Mouse (Mus musculus) limb, embryonic 14.5 days (tissue): ENCODE results near the gene Zfp110. TPM values are rescaled to one million over a fixed set of nuclear protein-coding genes. Genes with fewer than 3 reads are reported as not detected.

ENCODE experiments used
- ATAC-seq: fragments of 200-750 bp; cut with Nextera tagmentation; 2 replicates; pipeline ENCODE4 v1.8.0; 2017; ENCODE audit warnings: low read depth, moderate number of reproducible peaks, moderate TSS enrichment; ENCODE audit not compliant: low FRiP score
- DNase-seq: peaks from one replicate; pipeline ENCODE4 v3.0.0-alpha.2; 2015; ENCODE audit warnings: low spot score
- H3K27ac ChIP-seq: fragments of 300-500 bp; sonication (generic); replicated peaks from 2 replicates; pipeline ENCODE4 v1.5.1; 2014; ENCODE audit warnings: low read depth, mild to moderate bottlenecking, low read length, moderate library complexity, mixed read lengths
- H3K27me3 ChIP-seq: fragments of 300-500 bp; sonication (generic); 2 replicates; pipeline ENCODE4 v1.6.1; 2014; ENCODE audit warnings: low read length, mixed read lengths; ENCODE audit not compliant: control insufficient read depth, insufficient read depth
- H3K36me3 ChIP-seq: fragments of 300-500 bp; sonication (generic); 2 replicates; pipeline ENCODE4 v1.6.1; 2014; ENCODE audit warnings: mild to moderate bottlenecking, low read length, moderate library complexity, mixed read lengths; ENCODE audit not compliant: control insufficient read depth, insufficient read depth
- H3K4me1 ChIP-seq: fragments of 300-500 bp; sonication (generic); 2 replicates; pipeline ENCODE4 v1.6.1; 2014; ENCODE audit warnings: antibody characterized with exemption, low read length, mixed read lengths; ENCODE audit not compliant: control insufficient read depth, insufficient read depth
- H3K4me2 ChIP-seq: fragments of 300-500 bp; sonication (generic); replicated peaks from 2 replicates; pipeline ENCODE4 v1.6.1; 2014; ENCODE audit warnings: low read depth, mild to moderate bottlenecking, low read length, moderate library complexity; ENCODE audit not compliant: severe bottlenecking
- H3K4me3 ChIP-seq: fragments of 300-500 bp; sonication (generic); replicated peaks from 2 replicates; pipeline ENCODE4 v1.5.1; 2014; ENCODE audit warnings: low read length
- H3K9ac ChIP-seq: fragments of 300-500 bp; sonication (generic); 2 replicates; pipeline ENCODE4 v1.6.1; 2014; ENCODE audit warnings: mild to moderate bottlenecking, low read depth, low read length, moderate library complexity; ENCODE audit not compliant: severe bottlenecking
- H3K9me3 ChIP-seq: fragments of 300-500 bp; sonication (generic); 2 replicates; pipeline ENCODE4 v1.6.1; 2016; ENCODE audit warnings: low read length; ENCODE audit not compliant: control insufficient read depth
- POLR2A ChIP-seq: fragments of 200-500 bp; IDR thresholded peaks from 2 replicates; pipeline ENCODE4 v1.8.0; 2012; ENCODE audit warnings: inconsistent platforms, mild to moderate bottlenecking, moderate library complexity, borderline replicate concordance; ENCODE audit not compliant: insufficient read depth, insufficient read length; ENCODE audit errors: extremely low read depth
- WGBS: fragments of 180-500 bp; shearing (Covaris S2); extraction: QIAGEN DNeasy Blood & Tissue Kit; methylation state at CpG from one replicate; pipeline ENCODE4 v1.1.7; 2014; 5-methylcytosine and 5-hydroxymethylcytosine counted together
- polyA plus RNA-seq, 2 experiments: library from polyadenylated mRNA; depleted of rRNA in 1 of 2; stranded (reverse) in 1 of 2; unstranded in 1 of 2; fragments of >200 nt; fragmentation: Nextera tagmentation in 1 of 2; extraction: Ambion mirVana in 1 of 2; gene quantifications; 2 replicates each; pipeline versions ENCODE4 v1.2.1 to v1.2.3; 2012 to 2014

Zfp110 gene
- polyA plus RNA-seq, 2 experiments: 14.4 to 32.5 TPM

GRCm38 (mm10) chr7:12880911-12881660, 46.5 kb downstream of the Zfp110 start, which contains the start of gene Zfp128:
Gene Zfp128 (plus strand): TSS chr7:12881177.
- TF ChIP-seq POLR2A: peak; percentile 90; the same call in 1 of the 2 replicates
- no peaks in the 10 kb centered on the region for H3K27me3 ChIP-seq
- H3K27ac ChIP-seq: 0 out of 2 replicates have a peak within 1 kb of the TSS, but pooled peaks have one; percentile 33
- DNase-seq (peak; percentile 97), ATAC-seq (peak; percentile 100)
- peak within 1 kb of the TSS; percentile 89 for H3K4me2 ChIP-seq
- H3K9me3 ChIP-seq: no peaks in the 10 kb centered on the region
- peak within 1 kb of the TSS; percentile 79 for H3K4me3 ChIP-seq
- 4% methylated on average over 35 of the region's 35 CpGs for WGBS
- peaks cover 19% of the 10 kb centered on the region for H3K36me3 ChIP-seq
- peaks cover 10% of the 10 kb centered on the region for H3K4me1 ChIP-seq
- peak within 1 kb of the TSS; percentile 87 for H3K9ac ChIP-seq

DNA sequence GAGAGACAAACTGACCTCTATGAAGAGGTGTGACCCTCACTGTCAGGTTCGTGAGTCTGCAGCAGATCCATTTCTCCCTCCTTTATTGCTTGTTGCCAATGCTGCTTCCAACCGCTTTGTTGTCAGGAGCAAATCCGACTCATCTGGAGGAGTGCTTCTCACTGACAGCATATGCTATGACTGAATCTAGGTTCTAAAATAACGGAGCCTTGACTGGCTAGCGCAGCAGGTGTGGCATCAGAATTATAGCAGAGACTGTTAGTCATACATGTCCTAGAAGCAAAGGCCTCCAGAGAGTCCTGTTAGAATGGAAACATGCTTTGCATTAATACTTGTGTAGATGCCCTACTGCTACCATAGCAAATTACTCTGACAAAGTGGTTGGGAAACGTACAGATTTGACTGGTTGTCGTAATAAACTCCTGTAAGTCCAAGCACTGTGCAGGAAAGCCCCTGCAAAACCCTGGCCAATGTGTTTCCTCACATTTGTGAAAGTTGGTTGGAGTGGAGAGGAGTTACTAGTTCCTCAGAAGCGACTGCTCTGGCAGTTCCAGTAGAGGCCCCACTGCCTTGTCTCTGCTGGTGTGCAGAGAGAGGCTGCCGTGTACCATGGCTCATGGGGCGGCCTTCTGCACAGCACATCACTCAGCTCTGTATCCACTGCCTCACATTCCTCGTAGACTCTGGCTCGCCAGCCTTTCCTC, 52.2 kb downstream of the Zfp110 start:
- Histone ChIP-seq H3K9me3 (no peaks in the 10 kb centered on the region), H3K4me3 (no peak overlapping the region), H3K27ac (no peak overlapping the region), H3K4me2 (no peak overlapping the region), H3K4me1 (peaks cover 7% of the 10 kb centered on the region), H3K9ac (no peak overlapping the region), H3K27me3 (no peaks in the 10 kb centered on the region), H3K36me3 (peaks cover 68% of the 10 kb centered on the region)
- ATAC-seq (no peak), DNase-seq (no peak)
- no peak for TF ChIP-seq POLR2A
- WGBS: 90% methylated on average over 12 of the region's 12 CpGs

- Histone ChIP-seq H3K36me3 (peaks cover 73% of the 10 kb centered on the region), H3K27me3 (no peaks in the 10 kb centered on the region), H3K4me3 (no peak overlapping the region), H3K9me3 (no peaks in the 10 kb centered on the region), H3K9ac (no peak overlapping the region), H3K27ac (no peak overlapping the region), H3K4me2 (no peak overlapping the region), H3K4me1 (no peaks in the 10 kb centered on the region)
- 96% methylated on average over 5 of the region's 5 CpGs for WGBS
- TF ChIP-seq POLR2A: no peak
- DNase-seq: no peak
- no peak for ATAC-seq
Measured at GRCm38 (mm10) chr7:12887585-12887984, 53.0 kb downstream of the Zfp110 start.

GRCm38 (mm10) chr7:12890928-12891327, 56.4 kb downstream of the Zfp110 start:
- WGBS: 94% methylated on average over 14 of the region's 14 CpGs
- no peak overlapping the region for H3K4me3 ChIP-seq
- no peak for ATAC-seq
- H3K36me3 ChIP-seq: peaks cover 56% of the 10 kb centered on the region
- H3K9ac ChIP-seq: no peak overlapping the region
- no peak overlapping the region for H3K27ac ChIP-seq
- no peak overlapping the region for H3K4me2 ChIP-seq
- H3K27me3 ChIP-seq: no peaks in the 10 kb centered on the region
- H3K9me3 ChIP-seq: no peaks in the 10 kb centered on the region
- no peak for TF ChIP-seq POLR2A
- H3K4me1 ChIP-seq: no peaks in the 10 kb centered on the region
- DNase-seq: no peak

DNA sequence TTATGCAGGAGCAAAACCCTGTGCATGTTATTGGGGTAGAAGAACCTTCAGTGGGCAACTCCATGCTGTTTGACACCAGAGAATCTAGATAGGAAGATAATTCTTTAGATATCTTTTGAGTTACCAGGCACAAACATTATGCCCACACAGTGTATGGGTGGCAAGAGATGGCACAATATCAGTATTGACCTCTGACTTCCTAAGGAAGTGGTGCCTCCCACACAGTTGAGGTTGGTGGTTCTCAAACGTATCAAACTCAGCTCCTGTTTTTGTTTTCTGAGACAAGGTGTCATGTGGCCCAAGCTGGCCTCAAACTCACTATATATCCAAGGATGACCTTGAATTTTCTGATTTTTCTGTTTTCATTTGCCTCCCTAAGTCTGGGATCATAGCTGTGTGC, 56.8 kb downstream of the Zfp110 start:
- H3K27ac ChIP-seq: no peak overlapping the region
- WGBS: 86% methylated on average over 1 of the region's 1 CpGs
- no peak for TF ChIP-seq POLR2A
- H3K4me1 ChIP-seq: no peaks in the 10 kb centered on the region
- peaks cover 52% of the 10 kb centered on the region for H3K36me3 ChIP-seq
- H3K4me2 ChIP-seq: no peak overlapping the region
- no peaks in the 10 kb centered on the region for H3K9me3 ChIP-seq
- DNase-seq (no peak), ATAC-seq (no peak)
- H3K4me3 ChIP-seq: no peak overlapping the region
- H3K9ac ChIP-seq: no peak overlapping the region
- H3K27me3 ChIP-seq: no peaks in the 10 kb centered on the region
